Mouse (Mus musculus): ENCODE data around the gene Pop7.

Pop7 gene

GRCm38 (mm10) chr5:137528247-137528968, 26.1 kb upstream of the Pop7 start:
- DNase-seq (ENCODE audit: low read depth, low spot score) = no peak

GRCm38 (mm10) chr5:137527413-137527812, 25.1 kb upstream of the Pop7 start:
- no peak for DNase-seq (ENCODE audit: low read depth, low spot score)

DNA sequence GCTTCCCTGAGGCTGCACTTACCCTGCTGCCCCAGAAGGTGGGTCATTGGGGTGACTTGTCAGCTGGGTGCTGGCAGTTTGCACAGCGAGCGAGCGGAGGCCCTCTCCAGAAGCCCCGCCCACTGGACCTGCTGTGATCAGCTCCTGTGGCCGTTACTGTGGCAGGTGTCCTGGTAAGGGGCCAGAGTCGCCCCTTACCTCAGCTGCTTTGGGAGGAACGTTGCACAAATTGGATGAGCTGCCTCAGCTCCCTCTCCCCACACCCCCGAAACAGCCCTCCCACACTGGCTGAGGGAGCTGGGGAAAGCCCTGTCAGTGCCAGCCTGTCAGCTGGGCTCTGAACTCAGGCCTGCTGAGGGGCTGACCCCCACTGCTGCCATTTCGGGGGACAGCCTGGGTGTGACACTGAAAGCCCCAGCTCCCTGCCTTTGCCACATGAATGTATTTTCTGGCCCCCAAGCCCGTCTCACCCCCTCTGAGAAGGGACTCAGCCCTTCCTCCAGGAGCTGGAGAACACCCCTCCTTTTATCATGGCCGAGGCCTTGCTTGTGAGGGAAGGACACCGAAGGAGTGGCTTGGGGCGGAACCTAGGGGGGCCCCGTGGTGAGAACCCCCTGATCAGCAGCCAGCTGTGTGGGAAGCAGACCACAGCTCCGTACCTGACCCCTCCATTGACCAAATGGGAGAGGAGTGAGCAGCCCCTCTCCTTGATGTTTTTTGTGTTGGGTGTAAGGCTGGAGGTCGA, 24.0 kb upstream of the Pop7 start:
- DNase-seq (ENCODE audit: low read depth, low spot score) = no peak

GRCm38 (mm10) chr5:137525511-137525910, 23.2 kb upstream of the Pop7 start:
- no peak for DNase-seq (ENCODE audit: low read depth, low spot score)

DNA sequence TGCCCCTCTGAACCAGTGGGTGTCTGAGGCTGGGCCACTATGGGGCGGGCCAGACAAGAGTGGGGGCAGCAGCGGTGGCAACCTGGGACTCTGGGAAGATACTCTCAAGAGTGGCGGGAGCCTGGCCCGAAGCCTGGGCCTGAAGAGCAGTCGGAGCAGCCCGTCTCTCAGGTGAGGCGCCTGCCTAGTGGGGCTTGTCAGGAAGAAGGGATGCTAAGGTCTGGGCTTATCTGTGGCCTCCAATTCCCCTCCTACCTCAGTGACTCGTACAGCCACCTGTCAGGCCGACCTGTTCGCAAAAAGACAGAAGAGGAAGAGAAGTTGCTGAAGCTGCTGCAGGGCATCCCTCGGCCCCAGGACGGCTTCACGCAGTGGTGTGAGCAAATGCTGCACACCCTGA, 22.4 kb upstream of the Pop7 start:
- no peak for DNase-seq (ENCODE audit: low read depth, low spot score)

DNA sequence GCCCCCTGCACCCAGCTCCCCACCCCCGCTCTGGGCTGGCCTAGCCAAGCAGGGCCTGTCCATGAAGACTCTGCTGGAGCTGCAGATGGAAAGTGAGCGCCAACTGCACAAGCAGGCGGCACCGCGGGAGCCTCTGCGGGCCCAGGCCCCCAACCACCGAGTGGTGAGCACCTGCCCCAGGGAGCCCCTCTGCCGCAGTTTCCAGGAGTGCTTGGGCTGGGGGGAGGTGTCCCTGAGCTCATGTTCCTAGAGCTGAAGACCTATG, 21.9 kb upstream of the Pop7 start:
- DNase-seq (ENCODE audit: low read depth, low spot score) = no peak

DNA sequence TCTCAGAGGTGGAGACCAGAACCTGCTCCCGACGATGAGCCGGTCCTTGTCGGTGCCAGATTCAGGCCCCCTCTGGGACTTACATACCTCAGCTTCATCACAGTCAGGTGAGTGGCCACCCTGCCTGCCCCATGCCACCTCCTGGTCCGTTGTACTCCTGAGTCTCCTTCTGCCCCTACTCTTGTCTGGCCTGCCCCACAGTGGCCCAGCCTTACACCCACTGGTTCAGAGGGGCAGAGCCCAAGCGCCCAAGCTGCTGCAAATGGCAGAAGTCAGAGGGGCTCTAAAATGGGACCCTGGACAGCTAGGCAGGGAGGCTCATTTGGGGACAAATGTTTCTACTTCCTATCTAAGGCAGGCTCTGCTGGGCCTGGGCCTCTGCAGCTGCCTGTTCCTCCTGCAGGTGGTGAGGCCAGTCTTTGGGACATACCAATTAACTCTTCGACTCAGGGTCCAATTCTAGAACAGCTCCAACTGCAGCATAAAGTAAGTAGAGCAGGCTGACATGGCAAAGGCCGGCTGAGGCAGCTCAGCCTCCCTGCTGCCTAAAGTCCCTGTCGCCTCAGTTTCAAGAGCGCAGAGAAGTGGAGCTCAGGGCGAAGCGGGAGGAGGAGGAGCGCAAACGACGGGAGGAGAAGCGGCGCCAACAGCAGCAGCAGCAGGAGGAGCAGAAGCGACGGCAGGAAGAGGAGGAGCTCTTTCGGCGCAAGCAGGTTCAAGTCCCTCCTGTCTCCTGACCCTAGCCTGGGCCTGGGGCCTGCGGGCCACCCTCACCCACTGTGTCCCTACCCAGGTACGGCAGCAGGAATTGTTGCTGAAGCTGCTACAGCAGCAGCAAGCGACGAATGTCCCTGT, 21.3 kb upstream of the Pop7 start:
- no peak for DNase-seq (ENCODE audit: low read depth, low spot score)

DNA sequence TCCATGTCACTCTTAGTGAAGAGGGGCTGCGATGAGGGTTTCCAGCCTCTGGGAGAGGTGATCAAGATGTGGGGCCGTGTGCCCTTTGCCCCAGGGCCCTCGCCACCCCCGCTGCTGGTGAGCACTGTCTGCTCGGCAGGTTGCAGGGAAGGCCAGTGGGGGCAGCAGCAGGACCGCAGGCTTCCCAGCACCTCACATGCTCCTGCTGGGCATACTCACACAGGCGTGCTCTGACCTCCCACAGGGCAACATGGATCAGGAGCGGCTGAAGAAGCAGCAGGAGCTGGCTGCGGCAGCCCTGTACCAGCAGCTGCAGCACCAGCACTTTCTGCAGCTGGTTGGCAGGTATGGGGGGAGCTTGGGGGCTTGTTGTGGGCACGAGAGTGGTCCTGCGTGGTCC, 20.4 kb upstream of the Pop7 start:
- DNase-seq (ENCODE audit: low read depth, low spot score) = no peak

- no peak for DNase-seq (ENCODE audit: low read depth, low spot score)
Observed at GRCm38 (mm10) chr5:137521861-137522260, 19.5 kb upstream of the Pop7 start.

DNA sequence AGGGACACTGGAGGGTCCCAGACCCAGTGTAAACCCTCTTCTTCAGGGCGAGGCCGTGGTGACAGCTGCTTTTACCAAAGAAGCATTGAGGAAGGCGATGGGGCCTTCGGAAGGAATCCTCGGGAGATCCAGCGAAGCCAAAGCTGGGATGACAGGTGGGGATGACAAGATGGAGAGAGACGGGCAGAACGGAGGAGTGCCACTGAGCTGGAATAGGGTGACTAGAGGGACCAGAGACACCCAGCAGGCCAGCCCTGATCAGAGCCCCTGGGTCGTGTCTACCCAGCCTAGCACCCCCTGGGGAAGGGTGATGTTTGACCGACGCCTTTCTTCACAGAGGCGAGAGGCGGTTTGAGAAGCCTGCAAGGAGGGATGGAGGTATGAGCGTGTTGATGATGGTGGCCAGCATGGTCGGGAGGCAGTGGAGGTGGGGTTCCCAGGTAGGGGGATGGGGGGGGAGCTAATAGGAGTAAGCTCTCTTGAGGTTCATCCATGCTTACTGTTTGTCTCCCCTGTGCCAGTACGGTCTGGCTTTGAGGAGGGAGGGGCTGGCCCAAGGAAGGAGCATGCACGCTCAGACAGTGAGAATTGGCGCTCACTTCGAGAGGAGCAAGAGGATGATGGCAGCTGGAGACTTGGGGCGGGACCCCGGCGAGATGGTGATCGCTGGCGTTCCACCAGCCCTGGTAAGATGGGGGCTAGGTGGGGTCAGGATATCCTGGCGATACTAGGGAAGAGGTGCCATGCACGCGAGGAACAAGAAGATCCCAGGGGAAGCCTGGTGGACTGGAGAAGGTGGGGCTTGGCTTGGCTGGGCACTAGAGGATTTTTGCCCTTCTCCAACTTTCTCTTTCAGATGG, 17.6 kb upstream of the Pop7 start:
- no peak for DNase-seq (ENCODE audit: low read depth, low spot score)

GRCm38 (mm10) chr5:137518436-137518835, 16.1 kb upstream of the Pop7 start, which contains the start of gene Gigyf1:
Gene Gigyf1 (plus strand): TSS chr5:137518548.
- DNase-seq (ENCODE audit: low read depth, low spot score) = no peak

DNA sequence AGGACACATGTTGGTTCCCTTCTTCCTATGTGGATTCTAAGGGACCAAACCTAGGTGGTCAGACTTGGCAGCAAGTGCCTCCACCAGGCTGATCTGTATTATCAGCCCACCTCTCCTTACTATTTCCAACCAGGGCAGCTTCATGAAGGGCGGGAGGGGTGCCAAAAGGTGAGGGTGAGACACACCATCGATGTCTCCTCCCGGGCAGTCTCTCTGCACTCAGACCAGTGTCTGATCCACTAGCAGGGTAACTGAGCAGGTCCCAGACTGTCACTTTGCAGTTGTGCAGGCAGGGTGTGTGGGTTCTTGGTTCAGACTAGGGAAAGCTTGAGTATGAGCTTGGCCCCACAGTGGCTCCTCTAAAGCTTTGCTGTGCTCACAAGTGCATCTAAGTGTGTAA, 12.5 kb upstream of the Pop7 start:
- no peak for DNase-seq (ENCODE audit: low read depth, low spot score)

DNA sequence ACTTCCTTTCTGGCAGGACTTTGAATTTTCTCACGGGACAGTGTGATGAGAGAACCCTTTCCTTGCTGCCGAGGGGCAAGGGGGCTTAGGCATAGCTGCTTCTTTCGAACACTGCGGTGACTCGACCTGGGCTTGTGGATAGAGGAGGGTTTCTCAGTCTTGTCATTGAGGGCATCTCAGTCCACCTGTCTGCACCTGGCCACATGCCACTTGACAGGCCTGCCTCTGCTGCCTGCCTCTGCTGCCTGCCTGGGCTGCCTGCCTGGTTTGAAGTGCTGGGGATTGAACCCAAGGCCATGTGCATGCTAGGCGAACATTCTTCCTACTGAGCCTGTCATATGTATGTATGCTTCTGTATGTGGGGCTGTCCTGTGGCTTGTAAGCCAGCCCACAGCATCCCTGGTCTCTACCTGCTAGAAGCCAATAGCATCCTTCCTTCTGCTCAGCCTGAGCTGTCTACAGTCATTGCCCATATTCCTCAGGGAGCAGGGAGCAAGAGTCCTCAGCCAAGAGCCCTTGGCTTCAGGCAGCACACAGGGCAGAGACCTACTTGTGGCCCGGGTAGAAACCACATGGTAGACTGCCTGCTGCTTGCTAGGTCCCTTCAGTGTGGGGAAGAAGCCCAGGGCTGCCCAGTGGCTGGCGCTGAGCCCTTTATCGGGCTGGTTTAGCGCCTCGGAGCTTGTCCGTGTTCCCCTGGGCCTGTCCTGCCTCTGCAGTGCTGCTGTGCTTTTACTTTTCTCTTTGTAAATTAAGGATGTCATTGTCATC, 11.8 kb upstream of the Pop7 start:
- no peak for DNase-seq (ENCODE audit: low read depth, low spot score)

GRCm38 (mm10) chr5:137512847-137513794, 10.8 kb upstream of the Pop7 start:
- DNase-seq (ENCODE audit: low read depth, low spot score) = no peak

DNA sequence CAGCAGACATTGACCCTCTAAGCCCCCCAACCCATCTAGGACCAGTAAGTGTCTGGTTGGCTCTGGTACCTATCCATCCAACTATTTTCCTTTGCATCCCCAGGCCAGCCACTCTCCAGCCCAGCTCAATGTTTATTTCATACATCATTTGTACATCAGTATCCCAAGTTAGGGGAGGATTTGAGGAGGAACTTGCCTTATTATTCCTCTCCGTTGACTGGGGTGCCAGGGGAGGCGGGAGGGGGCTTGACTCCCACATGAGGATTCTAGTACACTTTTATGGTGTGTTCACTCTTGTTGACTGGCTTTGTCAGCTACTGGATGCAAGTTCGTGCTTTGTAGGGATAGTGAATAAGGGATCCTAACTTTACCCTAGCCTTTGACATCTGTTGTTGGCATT, 9.4 kb upstream of the Pop7 start:
- DNase-seq (ENCODE audit: low read depth, low spot score) = no peak

GRCm38 (mm10) chr5:137510573-137511390, 8.5 kb upstream of the Pop7 start:
- no peak for DNase-seq (ENCODE audit: low read depth, low spot score)

DNA sequence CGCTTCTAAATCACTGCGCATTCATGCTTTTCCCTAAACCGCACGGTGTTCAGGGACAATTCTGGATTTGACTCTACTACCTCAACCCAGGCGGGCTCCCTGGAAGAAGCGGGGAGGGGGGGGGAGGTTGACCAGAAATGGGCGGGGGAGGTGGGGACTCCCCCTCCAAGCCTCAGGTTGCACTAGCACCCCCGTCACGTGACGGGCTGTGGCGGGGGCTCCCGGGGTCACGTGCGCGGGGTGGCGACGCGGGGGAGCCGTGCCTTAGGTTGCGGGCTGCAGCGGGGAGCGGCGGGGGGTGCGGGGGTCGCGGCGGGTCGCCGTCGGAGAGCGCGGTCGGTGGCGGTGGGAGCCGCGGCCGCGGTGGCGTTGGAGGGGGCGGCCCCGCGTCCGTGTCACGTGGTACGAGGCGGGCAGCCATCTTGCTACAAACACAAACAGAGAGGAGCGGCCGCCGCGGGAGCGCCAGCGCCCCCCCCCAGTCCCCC, 7.7 kb upstream of the Pop7 start:
- peak; percentile 56 for DNase-seq (ENCODE audit: low read depth, low spot score)

DNA sequence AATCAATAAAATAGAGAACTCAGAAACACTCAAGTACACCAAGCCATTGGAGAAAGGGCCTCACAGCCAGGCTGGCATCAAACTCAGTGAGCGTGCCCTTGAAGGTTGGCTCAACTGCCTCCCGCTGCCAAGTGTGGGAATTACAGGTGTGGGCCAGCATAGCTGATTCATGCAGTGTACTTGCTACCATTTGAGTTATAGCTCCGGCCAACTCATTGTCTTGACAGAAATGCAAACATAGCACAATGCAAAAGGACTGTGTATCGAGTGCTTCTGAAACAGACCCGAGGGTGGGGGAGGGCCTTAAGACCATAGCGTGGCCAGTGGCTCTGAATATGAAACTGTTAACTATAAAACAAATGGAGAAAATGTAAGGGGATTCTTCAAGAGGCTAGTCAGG, 1.7 kb upstream of the Pop7 start:
- no peak for DNase-seq (ENCODE audit: low read depth, low spot score)

DNA sequence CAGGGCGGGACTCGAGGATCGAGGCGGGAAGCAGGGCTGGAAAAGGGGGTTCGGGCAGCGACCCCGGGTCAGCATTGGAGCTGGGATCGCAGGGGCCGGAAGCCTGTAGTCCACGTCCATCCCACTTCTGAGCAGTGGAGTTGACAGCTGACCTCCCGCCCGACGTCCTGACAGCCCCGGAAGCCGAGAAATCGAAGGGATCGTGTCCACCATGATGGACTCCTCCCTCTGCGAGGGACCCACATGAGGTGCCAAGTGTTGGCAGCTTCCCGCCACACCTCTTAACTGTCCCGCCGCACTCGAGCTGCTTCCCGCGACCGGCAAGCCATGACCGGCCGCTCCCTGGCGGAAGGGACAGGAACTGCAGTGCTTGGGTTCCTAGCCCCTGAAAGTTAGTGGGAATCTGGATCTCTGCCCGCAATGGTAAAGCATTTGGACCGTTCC, 371 bp upstream of the Pop7 start:
- DNase-seq (ENCODE audit: low read depth, low spot score) = peak; percentile 91
